Mouse (Mus musculus) heart, postnatal 0 days (tissue): Measurements from ENCODE around the gene Cdc14b.

Source experiments
- CTCF ChIP-seq: IDR thresholded peaks from 2 replicates; pipeline ENCODE4 v1.5.1; 2016; ENCODE audit warnings: antibody characterized with exemption, control low read depth, low read depth
- EP300 ChIP-seq: IDR thresholded peaks from 2 replicates; pipeline ENCODE4 v1.6.1; 2016; ENCODE audit warnings: antibody characterized with exemption, low read depth

GRCm38 (mm10) chr13:64242721-64243120, 32.4 kb downstream of the Cdc14b start:
- TF ChIP-seq CTCF (no peak), EP300 (no peak)
